Mouse (Mus musculus): ENCODE results near the gene Arhgef12.

- no peak for TF ChIP-seq POLR2A (IDR thresholded peaks at IDR 0.05; ENCODE audit: low read depth, low read length)
- no peak for TF ChIP-seq CTCF (IDR thresholded peaks at IDR 0.05; ENCODE audit: extremely low read depth, insufficient read length, insufficient replicate concordance, low read depth, low read length)
These were observed 94.5 kb downstream of the Arhgef12 start for GRCm38 (mm10) chr9:43012541-43012940.
